Mouse (Mus musculus): ENCODE results near the gene Ryr3. TPM values are rescaled to one million over a fixed set of nuclear protein-coding genes. Genes with fewer than 3 reads are reported as not detected.

Ryr3 gene
- polyA plus RNA-seq, 1 experiment: 5.3 TPM

DNA sequence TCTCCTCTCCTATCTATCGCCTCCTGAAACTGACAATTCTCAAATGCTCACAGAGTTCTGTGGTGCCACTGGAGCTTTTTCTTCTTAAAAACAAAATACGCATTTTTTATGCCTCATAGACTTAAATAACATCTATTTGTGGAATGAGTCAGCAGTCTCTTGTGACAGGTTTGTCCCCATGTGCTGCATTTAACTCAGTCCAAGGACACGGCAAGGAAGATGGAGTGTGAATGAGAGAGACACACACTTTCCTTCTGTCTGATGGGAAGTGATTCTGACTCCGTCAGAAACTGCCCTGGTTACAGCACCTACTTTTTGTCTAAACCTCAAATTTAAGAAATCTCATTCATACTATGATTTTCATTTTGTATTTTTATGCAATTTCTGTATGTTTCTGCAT, 306.3 kb downstream of the Ryr3 start:
- Histone ChIP-seq H3K36me3 (ENCODE audit: control insufficient read depth, insufficient read depth) (no peaks in the 10 kb centered on the region), H3K4me2 (ENCODE audit: low read depth) (no peak overlapping the region), H3K4me3 (no peak overlapping the region), H3ac (ENCODE audit: control insufficient read depth, insufficient read length) (no peak overlapping the region), H3K79me2 (ENCODE audit: control insufficient read depth, insufficient read depth) (no peaks in the 10 kb centered on the region), H3K27me3 (ENCODE audit: control insufficient read depth, insufficient read depth, insufficient read length) (no peaks in the 10 kb centered on the region)
- TF ChIP-seq CEBPB (IDR thresholded peaks at IDR 0.05; ENCODE audit: insufficient read depth, poor library complexity, severe bottlenecking) (no peak), MYOG (IDR thresholded peaks at IDR 0.05; ENCODE audit: control insufficient read depth in 1 of 3, insufficient read depth in 1 of 3, insufficient read length in 2 of 3, low read depth in 2 of 3) (no peak), MYOD1 (IDR thresholded peaks at IDR 0.05; ENCODE audit: control insufficient read depth in 1 of 3, insufficient read length in 2 of 3, low read depth in 2 of 3) (no peak)

DNA sequence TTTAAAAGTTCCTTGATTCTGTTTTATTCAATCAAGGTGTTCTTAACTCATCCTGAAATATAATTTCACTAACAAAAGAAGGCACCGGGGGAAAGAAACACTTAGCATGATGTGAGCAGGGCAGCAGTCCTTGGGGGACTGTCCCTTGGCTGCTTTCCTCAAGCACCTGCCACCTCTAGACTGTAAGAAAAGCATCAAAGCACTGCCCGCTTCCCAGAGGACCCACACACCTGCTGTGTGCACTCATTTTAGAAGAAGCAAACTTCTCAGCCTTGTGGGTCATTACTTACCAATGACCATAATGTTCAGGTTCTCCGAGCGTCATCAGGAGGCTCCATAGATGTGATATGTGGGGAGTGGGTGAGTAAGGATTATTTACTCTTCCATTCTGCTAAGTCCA, 307.8 kb downstream of the Ryr3 start:
- no peaks in the 10 kb centered on the region for H3K27me3 ChIP-seq (ENCODE audit: control insufficient read depth, insufficient read depth, insufficient read length)
- no peak overlapping the region for H3K4me2 ChIP-seq (ENCODE audit: low read depth)

DNA sequence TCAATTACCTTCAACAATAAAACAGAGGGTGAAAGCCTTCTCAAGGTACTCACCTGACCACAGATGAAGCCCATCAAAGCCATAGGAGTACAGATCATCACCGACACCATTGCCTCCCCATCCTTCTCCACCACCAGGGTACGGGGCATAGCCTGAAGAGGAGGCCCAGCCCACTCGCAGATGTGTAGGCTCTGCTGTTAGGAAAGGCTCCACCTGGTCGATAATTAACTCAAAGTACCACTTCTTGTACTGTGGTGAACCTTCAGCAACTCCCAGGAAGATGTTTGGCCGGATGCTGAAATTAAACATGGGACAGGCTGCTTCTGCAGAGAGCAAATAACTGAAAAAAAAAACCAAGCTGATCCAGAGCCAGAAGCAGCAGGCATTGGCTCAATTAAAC, 316.1 kb downstream of the Ryr3 start:
- Histone ChIP-seq H3K4me2 (ENCODE audit: low read depth) (no peak overlapping the region), H3K4me3 (no peak overlapping the region), H3K27me3 (ENCODE audit: control insufficient read depth, insufficient read depth, insufficient read length) (no peaks in the 10 kb centered on the region), H3K36me3 (ENCODE audit: control insufficient read depth, insufficient read depth) (no peaks in the 10 kb centered on the region), H3ac (ENCODE audit: control insufficient read depth, insufficient read length) (no peak overlapping the region), H3K79me2 (ENCODE audit: control insufficient read depth, insufficient read depth) (no peaks in the 10 kb centered on the region)
- TF ChIP-seq TCF12 (IDR thresholded peaks at IDR 0.05; ENCODE audit: insufficient read depth, poor library complexity, severe bottlenecking) (no peak), MYOG (IDR thresholded peaks at IDR 0.05; ENCODE audit: control insufficient read depth in 1 of 3, insufficient read depth in 1 of 3, insufficient read length in 2 of 3, low read depth in 2 of 3) (no peak), USF1 (IDR thresholded peaks at IDR 0.05; ENCODE audit: low read depth) (no peak), POLR2A (IDR thresholded peaks at IDR 0.05; ENCODE audit: insufficient read length, low read depth) (no peak), MAX (IDR thresholded peaks at IDR 0.05; ENCODE audit: low read depth) (no peak), E2F4 (IDR thresholded peaks at IDR 0.05; ENCODE audit: insufficient read depth) (no peak), SRF (IDR thresholded peaks at IDR 0.05; ENCODE audit: control insufficient read depth, insufficient read length, low read depth) (no peak), POLR2AphosphoS2 (IDR thresholded peaks at IDR 0.05; ENCODE audit: insufficient read length, low read depth) (no peak), REST (IDR thresholded peaks at IDR 0.05; ENCODE audit: insufficient read depth, insufficient read length) (no peak), MYOD1 (IDR thresholded peaks at IDR 0.05; ENCODE audit: control insufficient read depth in 1 of 3, insufficient read length in 2 of 3, low read depth in 2 of 3) (no peak), CEBPB (IDR thresholded peaks at IDR 0.05; ENCODE audit: insufficient read depth, poor library complexity, severe bottlenecking) (no peak), TCF3 (IDR thresholded peaks at IDR 0.05; ENCODE audit: insufficient read length, low read depth) (no peak)

More for the DNA sequence above, 307.8 kb downstream of the Ryr3 start:
- H3K79me2 ChIP-seq (ENCODE audit: control insufficient read depth, insufficient read depth): no peaks in the 10 kb centered on the region
- H3K4me3 ChIP-seq: no peak overlapping the region
- H3K36me3 ChIP-seq (ENCODE audit: control insufficient read depth, insufficient read depth): no peaks in the 10 kb centered on the region
- no peak for TF ChIP-seq MYOG (IDR thresholded peaks at IDR 0.05; ENCODE audit: control insufficient read depth in 1 of 3, insufficient read depth in 1 of 3, insufficient read length in 2 of 3, low read depth in 2 of 3)
- no peak for TF ChIP-seq E2F4 (IDR thresholded peaks at IDR 0.05; ENCODE audit: insufficient read depth)
- no peak for TF ChIP-seq USF1 (IDR thresholded peaks at IDR 0.05; ENCODE audit: low read depth)
- no peak for TF ChIP-seq POLR2A (IDR thresholded peaks at IDR 0.05; ENCODE audit: insufficient read length, low read depth)
- no peak for TF ChIP-seq POLR2AphosphoS2 (IDR thresholded peaks at IDR 0.05; ENCODE audit: insufficient read length, low read depth)
- TF ChIP-seq TCF12 (IDR thresholded peaks at IDR 0.05; ENCODE audit: insufficient read depth, poor library complexity, severe bottlenecking): no peak
- no peak for TF ChIP-seq MAX (IDR thresholded peaks at IDR 0.05; ENCODE audit: low read depth)
- no peak for TF ChIP-seq SRF (IDR thresholded peaks at IDR 0.05; ENCODE audit: control insufficient read depth, insufficient read length, low read depth)
- TF ChIP-seq TCF3 (IDR thresholded peaks at IDR 0.05; ENCODE audit: insufficient read length, low read depth): no peak
- no peak for TF ChIP-seq MYOD1 (IDR thresholded peaks at IDR 0.05; ENCODE audit: control insufficient read depth in 1 of 3, insufficient read length in 2 of 3, low read depth in 2 of 3)
- TF ChIP-seq REST (IDR thresholded peaks at IDR 0.05; ENCODE audit: insufficient read depth, insufficient read length): no peak
- no peak for TF ChIP-seq CEBPB (IDR thresholded peaks at IDR 0.05; ENCODE audit: insufficient read depth, poor library complexity, severe bottlenecking)
- no peak overlapping the region for H3ac ChIP-seq (ENCODE audit: control insufficient read depth, insufficient read length)

DNA sequence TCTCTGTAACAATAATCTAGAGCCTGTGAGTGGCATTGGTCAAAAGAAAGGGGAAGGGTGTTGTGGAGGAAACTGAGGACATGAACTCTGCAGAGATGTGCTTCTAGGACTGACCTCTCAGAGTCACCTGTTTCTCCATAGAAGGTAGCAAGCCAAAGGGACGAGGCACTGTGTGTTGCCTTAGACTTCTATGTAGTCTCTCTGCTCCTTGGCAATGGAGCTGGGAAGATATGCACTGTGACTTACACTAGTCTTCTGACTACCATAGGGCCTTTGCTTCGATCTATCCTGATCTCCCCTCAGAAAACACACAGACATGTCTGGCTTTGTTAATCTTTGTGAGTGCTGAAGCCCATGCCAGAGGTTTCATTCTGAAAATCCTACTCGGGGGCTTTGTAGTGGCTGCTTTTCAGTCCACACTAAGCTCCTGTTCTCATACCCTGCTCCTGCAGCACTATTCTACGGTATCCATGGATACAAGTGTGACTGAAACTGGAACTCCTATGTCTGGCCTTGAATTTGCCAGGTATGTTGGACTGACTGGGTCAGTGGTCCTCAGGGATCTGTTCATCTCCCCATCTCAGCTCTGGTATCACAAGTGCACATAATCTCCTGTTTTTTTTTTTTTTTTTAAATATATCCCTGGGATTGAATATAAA, 332.3 kb downstream of the Ryr3 start:
- Histone ChIP-seq H3K27me3 (ENCODE audit: control insufficient read depth, insufficient read depth, insufficient read length) (no peaks in the 10 kb centered on the region), H3ac (ENCODE audit: control insufficient read depth, insufficient read length) (no peak overlapping the region), H3K79me2 (ENCODE audit: control insufficient read depth, insufficient read depth) (no peaks in the 10 kb centered on the region), H3K4me2 (ENCODE audit: low read depth) (no peak overlapping the region), H3K4me3 (no peak overlapping the region), H3K36me3 (ENCODE audit: control insufficient read depth, insufficient read depth) (no peaks in the 10 kb centered on the region)
- TF ChIP-seq MYOG (IDR thresholded peaks at IDR 0.05; ENCODE audit: control insufficient read depth in 1 of 3, insufficient read depth in 1 of 3, insufficient read length in 2 of 3, low read depth in 2 of 3) (no peak), REST (IDR thresholded peaks at IDR 0.05; ENCODE audit: insufficient read depth, insufficient read length) (no peak), POLR2AphosphoS2 (IDR thresholded peaks at IDR 0.05; ENCODE audit: insufficient read length, low read depth) (no peak), TCF12 (IDR thresholded peaks at IDR 0.05; ENCODE audit: insufficient read depth, poor library complexity, severe bottlenecking) (no peak), TCF3 (IDR thresholded peaks at IDR 0.05; ENCODE audit: insufficient read length, low read depth) (no peak), CEBPB (IDR thresholded peaks at IDR 0.05; ENCODE audit: insufficient read depth, poor library complexity, severe bottlenecking) (no peak), MYOD1 (IDR thresholded peaks at IDR 0.05; ENCODE audit: control insufficient read depth in 1 of 3, insufficient read length in 2 of 3, low read depth in 2 of 3) (no peak), SRF (IDR thresholded peaks at IDR 0.05; ENCODE audit: control insufficient read depth, insufficient read length, low read depth) (no peak), E2F4 (IDR thresholded peaks at IDR 0.05; ENCODE audit: insufficient read depth) (no peak), MAX (IDR thresholded peaks at IDR 0.05; ENCODE audit: low read depth) (no peak), POLR2A (IDR thresholded peaks at IDR 0.05; ENCODE audit: insufficient read length, low read depth) (no peak), USF1 (IDR thresholded peaks at IDR 0.05; ENCODE audit: low read depth) (no peak)

Data from myocyte (in vitro differentiated cells).